Mouse (Mus musculus) kidney, adult 8-10 months (tissue): ENCODE measurements around the gene Igf1r.

Experiments used
- DNase-seq, 2 experiments: peaks; one replicate each; pipeline ENCODE4 v3.0.0; 2022

Igf1r gene

GRCm38 (mm10) chr7:68010802-68011201, 58.2 kb downstream of the Igf1r start:
- no peak for DNase-seq

- no peak for DNase-seq
These were observed 58.9 kb downstream of the Igf1r start for GRCm38 (mm10) chr7:68011385-68012122.

GRCm38 (mm10) chr7:68012123-68012474, 59.5 kb downstream of the Igf1r start:
- DNase-seq = no peak

DNA sequence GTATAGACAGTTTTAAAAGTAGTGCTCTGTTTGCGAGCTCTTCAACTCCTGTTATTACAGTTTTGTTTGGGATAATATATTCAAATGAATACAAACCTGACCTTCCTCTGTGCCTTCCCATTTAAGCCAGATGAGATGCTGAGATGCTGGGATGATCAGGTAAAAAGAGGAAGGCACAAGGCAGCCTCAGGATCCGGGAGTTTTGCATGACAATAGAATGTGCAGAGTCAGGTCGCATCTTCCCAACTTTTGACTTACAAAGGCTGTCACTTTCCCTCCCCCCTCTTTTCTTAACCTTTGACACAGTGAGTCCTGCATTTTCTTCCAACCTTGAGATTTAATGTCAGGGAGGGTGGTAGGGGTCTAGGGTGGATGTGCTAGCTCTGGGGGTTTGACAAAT, 61.9 kb downstream of the Igf1r start:
- no peak for DNase-seq

- no peak for DNase-seq
These were observed 62.8 kb downstream of the Igf1r start for GRCm38 (mm10) chr7:68015404-68015803.

- no peak for DNase-seq
These were observed 65.4 kb downstream of the Igf1r start for GRCm38 (mm10) chr7:68018038-68018437.

DNA sequence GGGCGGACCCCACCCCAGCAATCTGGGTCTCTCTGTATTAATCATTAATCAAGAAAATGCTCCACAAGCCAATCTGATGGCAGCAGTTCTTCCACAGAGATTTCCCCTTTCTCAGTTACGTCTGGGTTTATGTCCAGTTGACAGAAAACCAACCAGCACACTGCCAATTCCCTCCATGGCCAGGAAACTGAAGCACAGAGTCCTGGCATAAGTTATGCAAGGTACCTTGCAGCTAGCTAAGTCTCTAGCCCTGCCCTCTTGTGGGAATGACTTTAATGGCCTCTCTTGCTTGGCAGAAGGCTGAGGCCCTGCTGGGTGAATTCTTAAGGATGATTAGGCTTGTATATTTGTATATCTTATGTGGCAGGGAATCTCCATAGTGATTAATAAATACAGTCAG, 67.9 kb downstream of the Igf1r start:
- DNase-seq = peak; percentile 45 to 61

- no peak for DNase-seq
These were observed 69.1 kb downstream of the Igf1r start for GRCm38 (mm10) chr7:68021741-68022140.

- DNase-seq = no peak
These were observed 69.6 kb downstream of the Igf1r start for GRCm38 (mm10) chr7:68022188-68022587.

DNA sequence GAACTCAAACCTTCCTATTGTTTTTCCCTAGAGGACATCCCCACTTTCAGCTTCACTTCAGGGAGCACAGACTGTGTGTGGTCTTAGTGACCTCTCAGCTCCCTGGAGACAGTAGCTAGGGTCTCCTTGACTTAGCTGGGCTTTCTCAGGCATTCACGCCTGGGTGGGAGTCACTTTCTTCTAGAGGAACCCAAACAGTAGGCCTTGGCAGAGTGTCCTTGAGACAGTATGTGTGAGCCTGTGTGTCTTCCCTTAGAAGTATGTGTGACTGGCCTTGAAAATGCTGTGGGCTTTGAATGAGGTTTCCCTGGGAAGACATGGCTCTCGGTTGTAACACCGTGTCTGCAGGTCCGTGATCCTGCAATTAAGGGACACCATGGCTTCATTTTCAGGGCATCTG, 71.3 kb downstream of the Igf1r start:
- no peak for DNase-seq

DNA sequence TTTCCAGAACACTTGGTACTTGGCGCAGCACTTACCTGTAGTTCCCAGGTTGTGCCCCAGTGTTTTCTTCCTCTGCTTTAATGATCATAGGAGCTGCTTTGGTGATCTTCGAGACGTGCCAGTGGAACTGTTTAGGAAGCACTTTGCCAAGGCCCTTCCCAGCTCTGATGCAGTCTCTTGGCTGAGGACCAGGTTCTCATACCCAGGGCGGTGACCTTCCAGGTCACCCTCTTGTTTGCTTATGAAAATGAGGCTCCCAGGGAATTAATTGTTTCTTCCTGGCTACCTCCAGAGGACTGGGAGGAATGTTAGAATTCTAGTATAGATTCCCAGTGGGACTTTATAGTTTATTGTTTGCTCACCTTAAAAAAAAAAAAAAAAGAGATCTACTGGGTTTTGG, 72.0 kb downstream of the Igf1r start:
- DNase-seq = peak; percentile 78 to 82

GRCm38 (mm10) chr7:68025396-68025795, 72.8 kb downstream of the Igf1r start:
- peak in 1 of 2 experiments; percentile 50 for DNase-seq

- peak; percentile 36 to 55 for DNase-seq
These were observed 73.4 kb downstream of the Igf1r start for GRCm38 (mm10) chr7:68026076-68026475.

DNA sequence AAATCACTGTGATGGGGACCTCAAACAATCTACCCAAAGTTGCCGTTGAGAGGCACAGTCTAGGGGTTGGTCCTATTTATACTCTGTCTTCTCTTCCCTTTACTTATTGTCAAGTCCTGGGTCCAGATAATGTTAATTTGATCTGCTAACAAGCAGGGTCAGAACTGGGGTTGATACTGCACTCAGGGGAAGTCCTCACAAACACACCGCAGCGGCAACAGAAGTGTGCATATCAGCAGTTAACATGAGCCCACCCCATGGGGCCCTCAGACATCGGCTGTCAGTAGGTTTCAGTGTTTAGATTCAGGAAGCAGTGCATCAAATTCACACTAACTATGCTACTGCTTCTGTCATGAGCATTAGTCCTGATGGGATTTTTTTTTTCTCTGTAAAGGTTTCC, 75.5 kb downstream of the Igf1r start:
- no peak for DNase-seq

DNA sequence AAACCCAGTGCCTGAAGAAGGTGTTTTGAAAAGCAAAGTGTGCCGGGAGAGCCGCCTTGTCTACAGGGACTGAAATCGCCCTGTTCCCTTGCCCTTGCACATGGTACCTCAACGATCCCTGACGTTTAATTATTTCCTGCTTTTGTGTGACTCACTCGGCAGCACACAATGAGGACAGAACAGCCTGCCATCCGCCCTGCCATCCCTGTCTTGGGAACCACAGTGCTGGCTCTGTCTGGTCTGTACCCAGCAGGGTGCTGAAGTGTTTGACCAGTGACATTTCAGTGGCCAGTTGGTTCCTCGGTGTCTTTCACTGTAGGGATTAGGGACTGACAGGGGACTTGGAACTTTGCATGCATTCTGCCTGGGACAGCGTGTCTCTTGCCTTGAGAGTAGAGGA, 78.2 kb downstream of the Igf1r start:
- no peak for DNase-seq

- no peak for DNase-seq
These were observed 83.9 kb downstream of the Igf1r start for GRCm38 (mm10) chr7:68036527-68036926.

DNA sequence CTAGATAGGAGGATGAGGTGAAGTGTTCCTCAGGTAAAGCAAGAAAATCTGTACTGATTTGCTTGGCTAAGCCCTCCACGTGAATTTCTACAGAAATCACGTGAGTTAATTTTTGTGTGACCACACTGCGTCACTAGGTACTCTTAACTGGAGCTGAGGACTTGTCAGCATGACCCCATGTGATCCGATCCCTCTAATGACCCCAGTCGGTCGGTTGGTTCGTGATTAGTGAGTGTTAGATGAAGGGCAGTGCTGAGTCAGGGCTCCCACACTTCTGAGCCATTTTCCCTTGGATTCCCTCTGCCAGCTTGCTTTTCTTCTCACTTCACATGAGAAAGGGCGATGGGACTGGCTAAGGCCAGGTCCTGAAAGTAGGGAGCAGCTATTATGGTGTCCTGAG, 86.2 kb downstream of the Igf1r start:
- DNase-seq = peak; percentile 68 to 71

DNA sequence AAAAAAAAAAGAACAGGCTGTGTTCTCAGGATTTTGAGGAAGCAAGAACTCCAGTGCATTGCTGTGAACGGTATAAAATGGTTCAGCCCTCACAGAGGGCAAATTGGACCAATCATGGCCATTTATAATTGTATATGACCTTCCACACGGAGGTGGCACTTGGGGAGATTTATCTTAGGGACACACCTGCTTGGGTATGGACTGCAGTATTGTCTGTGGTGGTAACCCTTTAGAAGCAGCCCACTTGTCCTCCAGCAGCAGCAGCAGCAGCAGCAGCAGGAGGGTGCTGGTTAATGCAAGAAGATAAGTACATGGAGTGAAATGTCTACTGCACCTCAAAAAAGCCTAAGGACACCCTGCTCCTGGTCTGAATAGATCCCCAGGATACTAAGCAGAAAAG, 86.9 kb downstream of the Igf1r start:
- no peak for DNase-seq

- no peak for DNase-seq
These were observed 92.0 kb downstream of the Igf1r start for GRCm38 (mm10) chr7:68044621-68045020.

GRCm38 (mm10) chr7:68047152-68047551, 94.5 kb downstream of the Igf1r start:
- peak in 1 of 2 experiments; percentile 71 for DNase-seq

DNA sequence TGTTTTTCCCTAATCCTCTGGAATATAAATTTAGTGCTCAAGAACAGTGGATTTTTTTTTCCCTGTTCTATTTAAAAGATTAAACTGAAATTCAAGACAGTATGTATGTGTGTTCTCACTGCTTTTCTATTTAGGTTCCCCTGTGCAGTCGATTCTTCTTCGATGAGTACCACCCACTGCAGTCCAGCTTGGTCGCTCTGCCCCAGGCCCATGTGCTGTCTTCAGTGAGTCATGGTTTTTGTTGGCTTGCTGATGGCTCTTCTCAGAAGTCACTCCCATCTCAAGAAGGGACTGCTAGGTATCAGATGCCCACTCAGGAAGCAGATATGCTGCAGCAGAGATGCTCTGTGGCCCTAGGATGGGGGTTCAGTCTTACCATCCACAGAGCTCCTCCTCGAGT, 95.9 kb downstream of the Igf1r start:
- no peak for DNase-seq

- DNase-seq = no peak
These were observed 96.4 kb downstream of the Igf1r start for GRCm38 (mm10) chr7:68049048-68049447.

- no peak for DNase-seq
These were observed 100.5 kb downstream of the Igf1r start for GRCm38 (mm10) chr7:68053002-68053624.

- DNase-seq = no peak
These were observed 101.9 kb downstream of the Igf1r start for GRCm38 (mm10) chr7:68054498-68054897.

DNA sequence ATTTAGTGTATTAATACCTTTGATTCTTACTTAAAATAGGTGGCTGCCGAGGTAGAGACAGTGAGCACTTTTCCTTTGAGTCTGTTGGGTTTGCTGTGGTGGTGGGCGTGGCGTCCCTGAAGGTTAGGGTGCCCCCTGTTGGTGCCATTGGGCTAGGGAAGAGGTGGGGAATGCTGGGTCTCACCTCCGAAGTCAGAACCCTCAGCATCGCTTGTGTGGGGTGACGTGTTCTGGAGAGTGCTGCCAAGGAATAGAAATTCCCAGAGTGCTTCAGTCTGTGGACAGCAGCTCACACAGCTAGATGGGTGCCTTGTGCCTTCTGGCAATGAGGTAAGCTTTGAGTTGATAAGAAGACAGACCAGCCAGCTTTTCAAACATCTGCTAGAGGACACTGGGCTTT, 102.3 kb downstream of the Igf1r start:
- DNase-seq = no peak
